Mouse (Mus musculus) stomach, embryonic 15.5 days (tissue): Measurements from ENCODE around the gene Hist1h2bf. TPM values are rescaled to one million over a fixed set of nuclear protein-coding genes. Genes with fewer than 3 reads are reported as not detected.
"Not testable (repeated sequence)": the region's sequence is repeated elsewhere in the genome, so short reads cannot be mapped to it uniquely, and the experiment has no call there.

ENCODE experiments used
- ATAC-seq: fragments of 200-750 bp; cut with Nextera tagmentation; 2 replicates; pipeline ENCODE4 v1.8.0; 2017; ENCODE audit warnings: low read depth, moderate number of reproducible peaks, moderate TSS enrichment; ENCODE audit not compliant: insufficient read depth, low FRiP score
- H3K27ac ChIP-seq: fragments of 300-500 bp; sonication (generic); 2 replicates; pipeline ENCODE4 v1.5.1; 2015; ENCODE audit warnings: mild to moderate bottlenecking, inconsistent platforms
- H3K27me3 ChIP-seq: fragments of 300-500 bp; sonication (generic); replicated peaks from 2 replicates; pipeline ENCODE4 v1.6.1; 2015; ENCODE audit warnings: inconsistent platforms
- H3K36me3 ChIP-seq: fragments of 300-500 bp; sonication (generic); 2 replicates; pipeline ENCODE4 v1.6.1; 2015; ENCODE audit warnings: inconsistent platforms
- H3K4me1 ChIP-seq: fragments of 300-500 bp; sonication (generic); 2 replicates; pipeline ENCODE4 v1.6.1; 2015; ENCODE audit warnings: inconsistent platforms
- H3K4me2 ChIP-seq: fragments of 300-500 bp; sonication (generic); 2 replicates; pipeline ENCODE4 v1.6.1; 2015; ENCODE audit warnings: mild to moderate bottlenecking, inconsistent platforms
- H3K4me3 ChIP-seq: fragments of 300-500 bp; sonication (generic); replicated peaks from 2 replicates; pipeline ENCODE4 v1.5.1; 2015; ENCODE audit warnings: inconsistent platforms
- H3K9ac ChIP-seq: fragments of 300-500 bp; sonication (generic); 2 replicates; pipeline ENCODE4 v1.6.1; 2015; ENCODE audit warnings: inconsistent platforms
- H3K9me3 ChIP-seq: fragments of 300-500 bp; sonication (generic); 2 replicates; pipeline ENCODE4 v1.6.1; 2016; ENCODE audit warnings: inconsistent platforms
- WGBS: fragments of 180-500 bp; shearing (Covaris S2); methylation state at CpG from one replicate; pipeline ENCODE4 v1.1.7; 2015; 5-methylcytosine and 5-hydroxymethylcytosine counted together
- polyA plus RNA-seq: library from polyadenylated mRNA; unstranded; fragments of >200 nt; fragmentation: Nextera tagmentation; extraction: Ambion mirVana; gene quantifications from 2 replicates; pipeline ENCODE4 v1.2.1, GENCODE M21; 2015

Gene Hist1h2bf
- polyA plus RNA-seq, 1 experiment from 2014 or later, result 3.5 TPM

DNA sequence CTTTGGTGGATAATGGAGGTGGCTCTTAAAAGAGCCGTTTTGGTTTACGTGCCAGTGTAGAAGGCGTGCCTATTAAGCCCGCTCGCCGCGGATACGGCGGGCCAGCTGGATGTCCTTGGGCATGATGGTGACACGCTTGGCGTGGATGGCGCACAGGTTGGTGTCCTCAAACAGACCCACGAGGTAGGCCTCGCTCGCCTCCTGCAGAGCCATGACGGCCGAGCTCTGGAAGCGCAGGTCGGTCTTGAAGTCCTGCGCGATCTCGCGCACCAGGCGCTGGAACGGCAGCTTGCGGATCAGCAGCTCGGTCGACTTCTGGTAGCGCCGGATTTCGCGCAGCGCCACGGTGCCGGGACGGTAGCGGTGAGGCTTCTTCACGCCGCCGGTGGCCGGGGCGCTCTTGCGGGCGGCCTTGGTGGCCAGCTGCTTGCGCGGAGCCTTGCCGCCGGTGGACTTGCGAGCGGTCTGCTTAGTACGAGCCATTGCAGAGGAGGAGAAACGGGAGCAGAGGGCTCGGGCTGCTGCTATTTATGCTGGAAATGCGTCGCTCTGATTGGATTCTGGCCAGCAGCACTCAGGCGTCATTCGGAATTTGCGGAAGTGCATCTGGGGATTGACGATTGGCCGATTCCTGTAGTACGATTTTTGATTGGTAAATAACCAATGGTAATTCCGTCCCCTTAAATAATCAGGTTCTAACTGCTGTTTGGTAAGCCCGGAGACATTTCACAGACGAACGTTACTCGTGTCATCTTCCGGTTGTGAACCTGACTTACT lies 11.9 kb downstream of the Hist1h2bf start, which contains the start of gene Hist1h3e:
Hist1h3e (minus strand) TSS at position 487 of the 777 bp plus-strand sequence.
- H3K4me1 ChIP-seq, H3K27me3 ChIP-seq, H3K36me3 ChIP-seq, H3K9me3 ChIP-seq: not testable (repeated sequence)
- Histone ChIP-seq H3K4me2 (peak within 1 kb of the TSS; percentile 70), H3K4me3 (peak within 1 kb of the TSS; percentile 45), H3K27ac (peak within 1 kb of the TSS; percentile 98), H3K9ac (0 out of 2 replicates have a peak within 1 kb of the TSS, but pooled peaks have one; percentile 5)
- under 1% methylated on average over 62 of the region's 67 CpGs for WGBS
- peak; percentile 92 for ATAC-seq

DNA sequence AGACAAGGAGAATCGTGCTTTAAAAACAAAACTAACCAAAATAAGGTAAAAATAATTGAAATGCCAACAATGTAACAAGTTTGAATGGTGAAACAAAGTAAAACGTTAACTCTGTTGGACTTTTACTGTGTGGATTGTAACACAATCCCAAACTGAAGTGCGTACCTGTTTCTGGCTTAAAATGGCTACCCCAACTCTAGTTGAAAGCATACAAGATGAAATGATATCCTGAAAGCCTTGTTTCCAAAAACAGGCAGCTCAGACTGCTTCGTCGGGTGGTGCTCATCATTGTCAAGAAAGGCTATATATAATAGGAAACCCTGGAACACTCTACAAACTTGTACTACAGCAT lies 12.5 kb downstream of the Hist1h2bf start:
- not testable (repeated sequence) for H3K9me3 ChIP-seq, ATAC-seq, H3K27me3 ChIP-seq, H3K36me3 ChIP-seq, H3K4me1 ChIP-seq, H3K9ac ChIP-seq
- Histone ChIP-seq H3K27ac (peak overlapping the region; percentile 98), H3K4me3 (peak overlapping the region; percentile 45), H3K4me2 (peak overlapping the region; percentile 70)
- 0% methylated on average over 2 of the region's 5 CpGs for WGBS

- not testable (repeated sequence) for H3K36me3 ChIP-seq, ATAC-seq, H3K27me3 ChIP-seq, H3K9me3 ChIP-seq, H3K9ac ChIP-seq, H3K4me2 ChIP-seq, H3K4me1 ChIP-seq, H3K4me3 ChIP-seq
- 15% methylated on average over 2 of the region's 2 CpGs for WGBS
- peak overlapping the region; percentile 61; the same call in 1 of the 2 replicates for H3K27ac ChIP-seq
These were observed 13.3 kb downstream of the Hist1h2bf start for GRCm38 (mm10) chr13:23560699-23561098.

- Histone ChIP-seq H3K27ac (peak overlapping the region; percentile 63; the same call in 1 of the 2 replicates), H3K36me3 (no peaks in the 10 kb centered on the region), H3K27me3 (no peaks in the 10 kb centered on the region), H3K4me2 (peak overlapping the region; percentile 27), H3K4me3 (0 out of 2 replicates have a peak overlapping the region, but pooled peaks have one; percentile 4), H3K4me1 (peaks cover 7% of the 10 kb centered on the region; the same call in 1 of the 2 replicates), H3K9me3 (no peaks in the 10 kb centered on the region), H3K9ac (no peak overlapping the region)
- ATAC-seq, result no peak
- WGBS, result 60% methylated on average over 3 of the region's 3 CpGs
These were observed 17.1 kb downstream of the Hist1h2bf start for GRCm38 (mm10) chr13:23556906-23557305.

DNA sequence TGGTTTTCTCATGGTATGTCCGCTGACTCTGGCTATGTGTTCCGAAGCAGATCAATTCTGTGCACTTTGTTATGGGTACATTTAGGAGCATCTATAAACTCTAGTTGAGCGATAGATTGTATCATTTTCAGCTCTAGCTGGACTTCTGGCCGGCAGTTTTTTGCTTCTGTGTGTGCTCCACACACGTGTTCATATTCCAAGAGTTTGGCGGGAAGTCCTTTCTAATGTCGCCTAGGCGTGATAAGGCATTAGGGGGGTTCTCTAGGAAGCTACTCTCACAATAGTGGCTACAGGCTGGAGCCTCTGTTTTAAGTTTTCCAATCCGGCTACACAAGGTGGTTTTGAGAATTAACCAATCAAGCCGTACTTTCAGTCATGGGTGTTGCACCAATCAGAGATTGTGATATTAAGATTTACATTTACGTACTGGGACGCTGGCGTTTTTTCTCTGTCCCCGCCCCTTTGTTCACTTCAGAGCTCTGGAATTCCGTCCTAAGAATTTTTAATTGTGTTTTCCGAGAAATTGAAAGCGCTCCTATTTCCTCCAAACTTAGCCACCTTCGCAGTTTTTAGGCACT lies 18.1 kb downstream of the Hist1h2bf start:
- WGBS, result under 1% methylated on average over 18 of the region's 18 CpGs
- peaks cover 7% of the 10 kb centered on the region for H3K4me1 ChIP-seq
- ATAC-seq, result peak; percentile 76
- H3K27ac ChIP-seq, result peak overlapping the region; percentile 98
- peak overlapping the region; percentile 56 for H3K4me3 ChIP-seq
- H3K4me2 ChIP-seq, result peak overlapping the region; percentile 89
- H3K9ac ChIP-seq, result peak overlapping the region; percentile 76; the same call in 1 of the 2 replicates
- H3K27me3 ChIP-seq, result no peaks in the 10 kb centered on the region
- no peaks in the 10 kb centered on the region for H3K36me3 ChIP-seq
- no peaks in the 10 kb centered on the region for H3K9me3 ChIP-seq

DNA sequence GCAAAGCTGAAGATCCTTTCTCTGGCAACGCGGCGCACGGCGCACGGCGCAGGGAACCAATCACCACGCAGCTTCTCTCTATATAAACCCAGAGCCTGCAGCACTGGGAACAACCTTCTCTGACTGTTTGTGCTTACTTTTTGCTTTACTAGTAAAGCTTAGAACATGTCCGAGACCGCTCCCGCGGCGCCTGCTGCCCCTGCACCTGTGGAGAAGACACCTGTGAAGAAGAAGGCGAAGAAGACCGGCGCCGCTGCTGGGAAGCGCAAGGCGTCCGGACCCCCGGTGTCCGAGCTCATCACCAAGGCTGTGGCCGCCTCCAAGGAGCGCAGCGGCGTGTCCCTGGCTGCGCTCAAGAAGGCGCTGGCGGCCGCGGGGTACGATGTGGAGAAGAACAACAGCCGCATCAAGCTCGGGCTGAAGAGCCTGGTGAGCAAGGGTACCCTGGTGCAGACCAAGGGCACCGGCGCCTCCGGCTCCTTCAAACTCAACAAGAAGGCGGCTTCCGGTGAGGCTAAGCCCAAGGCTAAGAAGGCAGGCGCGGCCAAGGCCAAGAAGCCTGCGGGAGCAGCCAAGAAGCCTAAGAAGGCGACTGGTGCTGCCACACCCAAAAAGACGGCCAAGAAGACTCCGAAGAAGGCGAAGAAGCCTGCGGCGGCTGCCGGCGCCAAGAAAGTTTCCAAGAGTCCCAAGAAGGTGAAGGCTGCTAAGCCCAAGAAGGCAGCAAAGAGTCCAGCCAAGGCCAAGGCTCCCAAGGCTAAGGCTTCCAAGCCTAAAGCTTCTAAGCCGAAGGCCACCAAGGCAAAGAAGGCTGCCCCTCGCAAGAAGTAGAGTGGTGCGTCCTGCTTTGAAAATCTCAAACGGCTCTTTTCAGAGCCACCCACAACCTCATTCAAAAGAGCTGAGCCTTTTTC lies 18.8 kb downstream of the Hist1h2bf start:
- H3K4me2 ChIP-seq, result peak overlapping the region; percentile 89
- H3K36me3 ChIP-seq, result no peaks in the 10 kb centered on the region
- peaks cover 12% of the 10 kb centered on the region for H3K4me1 ChIP-seq
- H3K9me3 ChIP-seq, result no peaks in the 10 kb centered on the region
- WGBS, result under 1% methylated on average over 54 of the region's 54 CpGs
- H3K27me3 ChIP-seq, result no peaks in the 10 kb centered on the region
- H3K9ac ChIP-seq, result peak overlapping the region; percentile 76
- peak; percentile 84 for ATAC-seq
- H3K4me3 ChIP-seq, result peak overlapping the region; percentile 56
- peak overlapping the region; percentile 98 for H3K27ac ChIP-seq

DNA sequence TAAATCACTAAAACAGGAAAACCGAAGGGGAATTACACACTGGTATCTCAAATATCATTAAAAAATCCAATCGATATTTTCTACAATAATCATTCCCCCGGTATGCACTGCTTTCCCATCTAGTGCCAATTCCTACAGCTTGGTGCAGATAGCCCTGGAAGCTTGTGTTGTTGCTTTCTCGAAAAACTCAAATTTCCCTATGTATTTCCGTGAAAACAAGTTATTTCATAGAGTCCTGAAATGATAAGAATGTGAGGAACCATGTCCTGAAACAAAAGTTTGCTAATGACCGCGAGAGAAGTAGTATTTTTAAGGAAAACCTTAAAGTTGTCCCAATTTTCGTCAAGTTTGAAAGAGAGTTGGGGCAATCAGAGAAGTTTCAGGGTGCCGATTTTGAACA lies 19.6 kb downstream of the Hist1h2bf start:
- Histone ChIP-seq H3K27me3 (no peaks in the 10 kb centered on the region), H3K4me3 (peak overlapping the region; percentile 56), H3K27ac (peak overlapping the region; percentile 98), H3K4me1 (peaks cover 12% of the 10 kb centered on the region), H3K9me3 (no peaks in the 10 kb centered on the region), H3K9ac (no peak overlapping the region), H3K36me3 (no peaks in the 10 kb centered on the region), H3K4me2 (peak overlapping the region; percentile 89)
- no peak for ATAC-seq
- 15% methylated on average over 9 of the region's 9 CpGs for WGBS

DNA sequence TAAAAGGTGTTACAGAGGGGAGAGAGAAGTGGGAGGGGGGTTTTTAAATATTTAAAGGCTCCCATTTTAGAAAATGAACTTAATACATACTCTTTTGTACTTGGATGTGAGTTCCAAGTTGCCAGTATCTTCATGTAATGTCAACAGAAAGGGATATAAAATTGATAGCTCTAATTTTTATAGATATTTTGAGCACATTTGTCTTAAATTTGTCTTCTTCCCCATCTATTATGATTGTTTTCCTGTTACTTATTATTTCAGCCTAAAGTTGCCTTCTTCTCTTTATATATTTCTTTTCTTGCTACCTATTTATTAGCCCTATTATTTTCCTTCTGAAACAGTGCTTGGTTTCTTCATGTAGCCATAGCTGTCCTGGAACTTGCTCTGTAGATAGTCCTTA lies 21.0 kb downstream of the Hist1h2bf start, which contains the start of gene Hist1h1d:
Hist1h1d (plus strand) TSS at position 301 of the 400 bp plus-strand sequence.
- ATAC-seq, result no peak
- Histone ChIP-seq H3K27me3 (no peaks in the 10 kb centered on the region), H3K36me3 (no peaks in the 10 kb centered on the region), H3K27ac (peak within 1 kb of the TSS; percentile 98), H3K9ac (no peak within 1 kb of the TSS), H3K4me1 (peaks cover 12% of the 10 kb centered on the region), H3K9me3 (no peaks in the 10 kb centered on the region), H3K4me3 (no peak within 1 kb of the TSS), H3K4me2 (peak within 1 kb of the TSS; percentile 42)

DNA sequence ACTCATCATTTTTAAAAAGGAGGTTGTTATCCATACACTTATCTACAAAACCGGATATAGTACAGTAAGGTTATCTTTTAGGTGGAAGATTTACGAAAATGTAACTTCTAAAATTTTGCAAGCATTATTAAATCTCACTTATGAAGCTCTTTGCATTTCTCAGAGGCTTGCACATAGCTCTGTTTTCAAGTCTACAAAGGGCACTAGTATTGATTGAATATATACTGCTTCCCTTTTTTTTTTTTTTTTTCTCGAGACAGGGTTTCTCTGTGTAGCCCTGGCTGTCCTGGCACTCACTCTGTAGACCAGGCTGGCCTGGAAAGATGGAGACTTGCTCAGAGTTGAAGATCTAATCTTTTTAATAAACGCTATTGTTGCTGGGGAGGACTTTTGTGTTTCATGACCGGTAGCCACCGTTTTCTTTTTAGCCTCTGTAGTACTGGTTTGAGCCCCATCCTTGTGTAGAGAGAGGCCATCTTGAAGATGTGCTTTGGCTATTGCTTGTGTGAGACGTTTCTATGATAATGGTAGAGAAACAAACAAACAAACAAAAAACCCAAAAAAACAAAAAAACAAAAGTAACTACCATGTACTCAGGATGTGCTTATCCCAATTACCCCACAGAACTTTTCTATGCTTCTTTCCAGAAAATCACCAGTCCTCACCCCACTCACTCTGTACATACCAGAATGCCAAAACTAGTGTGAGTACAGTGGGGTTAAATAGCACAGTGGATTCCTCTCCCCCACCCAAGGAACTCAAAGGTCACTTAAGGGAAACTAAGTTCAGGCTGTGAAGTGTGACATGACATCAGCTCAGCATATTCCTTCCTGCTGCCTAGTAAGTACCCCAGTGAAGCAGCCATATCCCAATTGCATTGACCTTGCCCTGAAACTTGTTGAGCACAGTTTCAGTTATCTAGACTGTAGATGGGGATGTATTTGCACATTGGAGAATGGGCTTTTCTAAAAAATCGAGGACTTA lies 21.8 kb downstream of the Hist1h2bf start:
- no peaks in the 10 kb centered on the region for H3K9me3 ChIP-seq
- H3K4me3 ChIP-seq, result peak overlapping the region; percentile 48
- H3K9ac ChIP-seq, result no peak overlapping the region
- peak overlapping the region; percentile 42 for H3K4me2 ChIP-seq
- no peak for ATAC-seq
- H3K27me3 ChIP-seq, result no peaks in the 10 kb centered on the region
- H3K27ac ChIP-seq, result peak overlapping the region; percentile 93
- H3K4me1 ChIP-seq, result peaks cover 12% of the 10 kb centered on the region
- 44% methylated on average over 8 of the region's 8 CpGs for WGBS
- no peaks in the 10 kb centered on the region for H3K36me3 ChIP-seq

GRCm38 (mm10) chr13:23551146-23551834 lies 22.7 kb downstream of the Hist1h2bf start, which contains the start of gene Hist1h4f:
Gene Hist1h4f (minus strand): TSS chr13:23551648.
- H3K9me3 ChIP-seq, H3K27me3 ChIP-seq, H3K36me3 ChIP-seq: not testable (repeated sequence)
- H3K4me1 ChIP-seq, result peaks cover 12% of the 10 kb centered on the region
- peak; percentile 86 for ATAC-seq
- WGBS, result under 1% methylated on average over 47 of the region's 47 CpGs
- peak within 1 kb of the TSS; percentile 93 for H3K27ac ChIP-seq
- peak within 1 kb of the TSS; percentile 42 for H3K4me2 ChIP-seq
- peak within 1 kb of the TSS; percentile 48 for H3K4me3 ChIP-seq
- H3K9ac ChIP-seq, result peak within 1 kb of the TSS; percentile 10; the same call in 1 of the 2 replicates
